Mouse (Mus musculus) forebrain, embryonic 13.5 days (tissue): ENCODE measurements around the gene Ogdhl. TPM values are rescaled to one million over a fixed set of nuclear protein-coding genes. Genes with fewer than 3 reads are reported as not detected.

Experiments
- ATAC-seq: fragments of 200-750 bp; cut with Nextera tagmentation; 2 replicates; pipeline ENCODE4 v1.8.0; 2017
- H3K27ac ChIP-seq: fragments of 300-500 bp; sonication (generic); 2 replicates; pipeline ENCODE4 v1.5.1; 2015; ENCODE audit warnings: inconsistent platforms, mild to moderate bottlenecking, moderate library complexity
- H3K27me3 ChIP-seq: fragments of 300-500 bp; sonication (generic); 2 replicates; pipeline ENCODE4 v1.6.1; 2015; ENCODE audit warnings: mild to moderate bottlenecking, inconsistent platforms
- H3K36me3 ChIP-seq: fragments of 300-500 bp; sonication (generic); 2 replicates; pipeline ENCODE4 v1.6.1; 2015; ENCODE audit warnings: mild to moderate bottlenecking, inconsistent platforms; ENCODE audit not compliant: poor library complexity, severe bottlenecking
- H3K4me1 ChIP-seq: fragments of 300-500 bp; sonication (generic); 2 replicates; pipeline ENCODE4 v1.6.1; 2015; ENCODE audit warnings: inconsistent platforms
- H3K4me2 ChIP-seq: fragments of 300-500 bp; sonication (generic); 2 replicates; pipeline ENCODE4 v1.6.1; 2015; ENCODE audit warnings: inconsistent platforms, mild to moderate bottlenecking, moderate library complexity
- H3K4me3 ChIP-seq: fragments of 300-500 bp; sonication (generic); 2 replicates; pipeline ENCODE4 v1.5.1; 2015; ENCODE audit warnings: mild to moderate bottlenecking, inconsistent platforms
- H3K9ac ChIP-seq: fragments of 300-500 bp; sonication (generic); 2 replicates; pipeline ENCODE4 v1.6.1; 2015; ENCODE audit warnings: mild to moderate bottlenecking, inconsistent platforms
- H3K9me3 ChIP-seq: fragments of 300-500 bp; sonication (generic); replicated peaks from 2 replicates; pipeline ENCODE4 v1.6.1; 2016; ENCODE audit warnings: inconsistent platforms
- WGBS: fragments of 180-500 bp; shearing (Covaris S2); methylation state at CpG from one replicate; pipeline ENCODE4 v1.1.7; 2015; 5-methylcytosine and 5-hydroxymethylcytosine counted together
- polyA plus RNA-seq: library from polyadenylated mRNA; unstranded; fragments of >200 nt; fragmentation: Nextera tagmentation; extraction: Ambion mirVana; gene quantifications from 2 replicates; pipeline ENCODE4 v1.2.1, GENCODE M21; 2015

Ogdhl gene
- 20.3 and 21.7 TPM in 2 replicates for polyA plus RNA-seq

DNA sequence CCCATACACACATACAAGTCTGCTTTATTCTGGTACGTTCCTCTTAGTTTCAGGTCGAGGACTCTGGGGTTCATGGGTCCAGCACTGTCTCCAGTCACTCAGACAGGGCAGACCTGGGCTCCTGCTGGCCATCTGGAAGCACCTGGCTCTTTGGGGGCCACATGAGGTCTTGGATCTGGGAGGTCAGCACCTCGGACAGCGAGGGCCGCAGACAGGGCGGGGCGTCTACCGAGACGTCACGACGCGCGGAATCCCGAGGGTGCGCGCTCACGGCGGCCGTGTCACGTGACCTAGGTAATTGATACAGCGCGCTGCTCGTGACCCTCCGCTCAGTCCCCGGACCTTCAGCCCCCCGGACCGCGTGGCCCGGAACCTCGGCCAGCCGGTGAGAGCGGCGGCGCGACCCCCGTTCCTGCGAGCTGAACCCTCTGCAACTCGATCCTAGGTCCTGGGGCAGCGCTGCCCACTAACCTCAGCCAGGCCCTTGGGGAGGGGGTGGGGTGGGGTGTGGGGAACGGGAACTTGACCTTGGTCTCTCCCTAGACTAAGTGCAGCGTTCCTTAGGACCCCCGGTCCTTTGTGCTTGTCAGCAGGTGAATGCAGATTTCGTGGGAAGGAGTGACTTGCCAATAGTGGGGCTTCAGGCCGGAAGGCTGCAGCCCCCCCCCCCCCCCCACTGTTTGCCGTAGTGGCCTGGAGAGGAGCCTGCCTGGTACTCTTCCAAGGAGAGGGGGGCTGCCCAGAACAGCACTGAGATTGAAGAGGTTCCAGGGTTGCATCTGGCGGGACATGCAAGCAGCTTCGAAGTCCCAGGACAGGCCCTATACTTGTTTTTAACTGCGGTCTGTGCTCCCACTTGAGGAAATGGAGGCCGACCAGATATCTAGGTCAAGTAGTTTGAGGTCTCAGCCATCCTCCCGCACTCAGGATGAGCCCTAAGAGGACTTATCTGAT is at the start of gene Ogdhl:
Gene Ogdhl (plus strand): TSS at position 288 of the 954 bp plus-strand sequence.
- no peak within 1 kb of the TSS for H3K27ac ChIP-seq
- no peaks in the 10 kb centered on the region for H3K9me3 ChIP-seq
- peak within 1 kb of the TSS; percentile 83 for H3K9ac ChIP-seq
- peak within 1 kb of the TSS; percentile 67 for H3K4me3 ChIP-seq
- WGBS, result 4% methylated on average over 49 of the region's 50 CpGs
- peaks cover 14% of the 10 kb centered on the region for H3K4me1 ChIP-seq
- H3K36me3 ChIP-seq, result 0 out of 2 replicates have a peak, but pooled peaks cover 3% of the 10 kb centered on the region
- peak within 1 kb of the TSS; percentile 83 for H3K4me2 ChIP-seq
- ATAC-seq, result peak; percentile 85
- no peaks in the 10 kb centered on the region for H3K27me3 ChIP-seq

DNA sequence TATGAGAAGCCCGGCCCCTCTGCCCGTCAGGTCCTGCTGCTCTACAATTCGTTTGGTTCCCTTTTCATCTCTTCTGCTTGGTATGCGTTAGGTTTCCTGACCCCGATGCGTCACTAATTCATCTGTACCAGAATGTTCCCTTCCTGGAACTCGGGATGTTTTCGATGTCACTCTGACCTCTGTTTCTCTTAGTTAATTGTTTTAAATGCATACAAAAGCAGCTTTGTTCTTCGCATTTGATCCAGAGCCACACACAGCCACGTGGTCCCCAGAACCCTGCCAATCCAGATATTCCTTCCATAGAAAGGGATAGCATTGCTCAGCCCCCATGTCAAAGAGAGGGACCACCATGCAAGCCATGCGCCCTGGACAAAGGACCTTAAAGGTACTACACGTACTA is 20.2 kb upstream of the Ogdhl start:
- ATAC-seq, result no peak
- WGBS, result 42% methylated on average over 12 of the region's 12 CpGs

DNA sequence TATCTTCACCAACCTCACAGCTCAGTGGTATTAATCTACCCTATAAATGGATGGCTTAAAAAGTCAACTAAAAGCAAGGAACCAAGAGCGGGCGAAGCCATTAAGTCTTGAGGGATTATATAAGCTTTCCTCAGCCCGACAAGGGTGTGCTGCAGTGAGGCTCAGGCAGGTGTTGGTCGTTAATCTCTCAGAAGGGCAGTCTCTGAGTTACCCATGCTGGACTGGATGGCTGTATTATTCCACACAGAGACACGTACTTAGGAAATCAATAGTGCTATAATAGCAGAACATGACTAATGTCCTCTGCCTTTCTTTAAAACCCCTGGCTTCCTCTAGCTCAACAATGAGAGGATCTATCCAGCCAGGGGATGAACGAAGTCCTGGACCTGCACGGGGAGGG is 19.4 kb upstream of the Ogdhl start:
- Histone ChIP-seq H3K36me3 (peaks cover 8% of the 10 kb centered on the region; the same call in 1 of the 2 replicates), H3K9ac (no peak overlapping the region), H3K4me3 (no peak overlapping the region), H3K9me3 (no peaks in the 10 kb centered on the region), H3K27ac (no peak overlapping the region), H3K4me2 (no peak overlapping the region), H3K4me1 (no peaks in the 10 kb centered on the region), H3K27me3 (no peaks in the 10 kb centered on the region)
- ATAC-seq, result no peak
- 79% methylated on average over 7 of the region's 7 CpGs for WGBS

More for the DNA sequence above, 20.2 kb upstream of the Ogdhl start:
- Histone ChIP-seq H3K27me3 (no peaks in the 10 kb centered on the region), H3K27ac (no peak overlapping the region), H3K4me3 (no peak overlapping the region), H3K9ac (no peak overlapping the region), H3K4me1 (no peaks in the 10 kb centered on the region), H3K36me3 (peaks cover 12% of the 10 kb centered on the region; the same call in 1 of the 2 replicates), H3K9me3 (no peaks in the 10 kb centered on the region), H3K4me2 (no peak overlapping the region)

DNA sequence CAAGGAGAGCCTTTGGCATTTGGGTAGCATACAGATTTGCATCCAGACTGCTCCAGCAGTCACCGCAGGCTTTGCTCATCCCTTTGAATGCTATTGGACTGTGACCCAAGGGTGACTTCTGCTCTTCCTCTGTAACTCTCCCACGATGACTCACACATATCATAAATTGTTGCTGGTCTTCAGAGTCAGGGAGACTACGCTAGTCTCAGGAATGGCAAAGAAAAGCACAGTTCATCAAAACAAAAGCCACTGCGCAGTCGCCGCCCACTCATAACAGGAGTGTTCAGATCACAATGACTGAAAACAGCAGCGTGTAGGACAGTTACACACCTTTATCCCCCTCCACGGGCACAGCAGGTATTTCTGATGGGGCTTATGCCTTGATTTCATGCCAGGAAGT is 16.9 kb upstream of the Ogdhl start:
- no peaks in the 10 kb centered on the region for H3K9me3 ChIP-seq
- WGBS, result 94% methylated on average over 8 of the region's 8 CpGs
- H3K27me3 ChIP-seq, result no peaks in the 10 kb centered on the region
- H3K4me2 ChIP-seq, result no peak overlapping the region
- no peak for ATAC-seq
- no peaks in the 10 kb centered on the region for H3K4me1 ChIP-seq
- no peak overlapping the region for H3K27ac ChIP-seq
- H3K9ac ChIP-seq, result no peak overlapping the region
- no peaks in the 10 kb centered on the region; the same call in 1 of the 2 replicates for H3K36me3 ChIP-seq
- H3K4me3 ChIP-seq, result no peak overlapping the region

DNA sequence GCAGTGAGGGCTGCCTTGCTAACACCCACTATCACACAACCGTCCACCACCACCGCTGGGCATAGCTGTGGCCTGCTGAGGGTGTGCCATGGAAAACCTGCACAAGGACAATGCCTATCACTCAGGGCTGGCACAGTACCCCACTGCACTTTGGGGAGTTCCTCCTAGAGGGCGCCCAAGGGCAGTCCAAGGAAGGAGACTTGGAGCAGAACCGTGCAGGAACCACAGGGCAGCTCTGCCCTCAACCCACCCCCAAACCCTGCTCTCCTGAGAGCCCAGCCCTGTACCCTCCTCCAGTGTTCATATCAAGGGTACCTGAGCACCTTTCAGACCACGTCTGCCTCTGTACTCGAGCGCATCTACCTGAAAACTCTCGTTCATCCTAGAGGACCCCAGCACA is 11.9 kb upstream of the Ogdhl start:
- no peak overlapping the region for H3K4me2 ChIP-seq
- H3K27me3 ChIP-seq, result no peaks in the 10 kb centered on the region
- H3K9ac ChIP-seq, result no peak overlapping the region
- H3K36me3 ChIP-seq, result no peaks in the 10 kb centered on the region
- no peak overlapping the region for H3K27ac ChIP-seq
- H3K9me3 ChIP-seq, result no peaks in the 10 kb centered on the region
- 42% methylated on average over 8 of the region's 8 CpGs for WGBS
- H3K4me3 ChIP-seq, result no peak overlapping the region
- no peaks in the 10 kb centered on the region for H3K4me1 ChIP-seq
- ATAC-seq, result no peak

DNA sequence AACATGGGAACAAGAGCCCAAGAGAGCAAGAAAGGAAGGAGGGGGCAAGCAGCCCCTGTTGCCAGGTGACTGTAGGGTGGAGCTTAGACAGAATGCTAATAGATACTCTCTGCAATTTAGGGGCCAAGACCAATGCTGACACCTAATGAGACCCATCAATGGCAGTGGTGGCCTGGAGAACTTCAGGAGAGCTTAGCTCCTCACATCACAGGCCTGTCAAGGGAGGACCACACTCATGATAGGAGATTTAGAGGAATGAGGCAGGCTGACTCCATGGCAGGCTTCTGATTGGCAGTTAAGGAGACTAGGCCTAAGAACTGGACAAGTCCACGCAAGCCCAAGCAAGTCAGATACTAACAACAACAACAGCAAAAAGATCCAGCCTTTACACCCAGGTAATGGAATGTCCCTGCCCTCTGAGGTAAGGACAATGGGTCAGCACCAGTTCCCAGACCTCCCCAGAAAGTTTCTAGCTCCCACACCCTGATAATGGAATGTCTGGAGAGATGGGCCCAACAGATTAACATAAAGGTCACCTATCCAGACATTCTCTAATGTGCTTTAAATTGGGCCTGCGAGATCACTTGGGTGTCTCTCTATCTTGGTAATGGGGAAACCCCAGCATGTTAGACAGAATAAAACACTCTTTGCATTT is 10.3 kb upstream of the Ogdhl start:
- no peaks in the 10 kb centered on the region for H3K9me3 ChIP-seq
- ATAC-seq, result no peak
- no peak overlapping the region for H3K4me3 ChIP-seq
- no peaks in the 10 kb centered on the region for H3K4me1 ChIP-seq
- H3K36me3 ChIP-seq, result no peaks in the 10 kb centered on the region
- no peak overlapping the region for H3K4me2 ChIP-seq
- 95% methylated on average over 2 of the region's 2 CpGs for WGBS
- H3K9ac ChIP-seq, result no peak overlapping the region
- no peaks in the 10 kb centered on the region for H3K27me3 ChIP-seq
- H3K27ac ChIP-seq, result no peak overlapping the region

DNA sequence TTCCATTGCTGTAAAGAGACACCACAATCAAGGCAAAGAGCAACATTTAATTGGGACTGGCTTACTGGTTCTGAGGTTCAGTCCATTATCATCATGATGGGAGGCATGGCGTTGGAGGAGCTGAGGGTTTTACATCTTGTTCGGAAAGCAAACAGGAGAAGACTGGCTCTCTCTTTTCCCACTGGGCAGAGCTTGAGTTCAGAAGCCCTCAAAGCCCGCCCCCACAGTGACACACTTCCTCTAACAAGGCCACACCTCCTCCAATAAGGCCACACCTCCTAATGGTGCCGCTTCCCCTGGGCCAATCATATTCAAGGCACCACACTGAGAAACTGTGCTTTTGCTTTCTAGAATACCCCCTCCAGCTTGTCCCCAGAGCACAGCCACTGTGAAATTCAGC is 4.0 kb upstream of the Ogdhl start:
- no peak for ATAC-seq
- Histone ChIP-seq H3K9me3 (no peaks in the 10 kb centered on the region), H3K9ac (no peak overlapping the region), H3K27me3 (no peaks in the 10 kb centered on the region), H3K4me1 (peaks cover 9% of the 10 kb centered on the region), H3K4me3 (no peak overlapping the region), H3K4me2 (no peak overlapping the region; the same call in 1 of the 2 replicates), H3K36me3 (no peaks in the 10 kb centered on the region), H3K27ac (no peak overlapping the region)
- WGBS, result 15% methylated on average over 4 of the region's 4 CpGs

DNA sequence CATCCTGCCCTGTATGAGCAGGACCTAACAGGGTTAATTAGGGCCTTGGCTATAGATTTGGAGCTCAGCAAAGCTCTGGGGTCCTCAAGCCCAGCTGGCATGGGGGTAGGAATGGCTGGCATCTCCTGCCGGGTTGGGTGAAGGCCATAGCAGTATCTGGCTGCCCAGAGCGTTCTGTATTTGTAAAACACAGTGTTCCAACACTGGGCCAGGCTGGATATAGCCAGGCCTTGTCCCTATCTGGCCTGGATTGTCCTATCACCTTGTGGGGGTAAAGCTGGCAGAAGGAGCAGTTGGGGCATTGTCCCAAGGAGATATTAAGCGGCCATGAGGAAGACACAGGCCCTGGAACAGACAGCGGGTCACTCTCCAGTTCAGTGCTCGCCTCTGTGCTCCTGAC is 1.4 kb downstream of the Ogdhl start:
- no peaks in the 10 kb centered on the region for H3K9me3 ChIP-seq
- 0 out of 2 replicates have a peak, but pooled peaks cover 3% of the 10 kb centered on the region for H3K36me3 ChIP-seq
- 89% methylated on average over 5 of the region's 5 CpGs for WGBS
- H3K4me3 ChIP-seq, result no peak overlapping the region
- H3K9ac ChIP-seq, result 0 out of 2 replicates have a peak overlapping the region, but pooled peaks have one; percentile 83
- ATAC-seq, result no peak
- H3K4me2 ChIP-seq, result peak overlapping the region; percentile 83
- peaks cover 14% of the 10 kb centered on the region for H3K4me1 ChIP-seq
- H3K27ac ChIP-seq, result no peak overlapping the region
- no peaks in the 10 kb centered on the region for H3K27me3 ChIP-seq

DNA sequence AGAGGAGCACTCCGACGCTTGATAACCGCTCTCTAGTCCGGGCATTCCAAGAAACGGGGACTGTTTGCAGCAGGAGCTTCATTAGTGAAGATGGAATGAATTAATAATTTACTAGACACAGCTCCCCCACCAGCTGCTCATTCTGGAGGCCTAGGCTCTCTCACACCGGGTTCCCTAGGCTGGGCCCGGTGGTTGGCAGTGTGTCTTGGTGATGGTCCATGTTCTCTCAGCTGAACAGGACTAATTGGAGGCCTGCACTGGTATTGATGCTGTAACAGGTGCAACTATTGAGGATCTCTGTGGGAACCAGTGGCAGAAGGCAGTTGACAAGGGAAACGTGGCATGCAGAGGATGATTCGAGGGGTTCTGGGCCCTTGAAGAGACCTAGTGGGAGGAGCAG is 5.5 kb downstream of the Ogdhl start:
- H3K36me3 ChIP-seq, result peaks cover 5% of the 10 kb centered on the region; the same call in 1 of the 2 replicates

DNA sequence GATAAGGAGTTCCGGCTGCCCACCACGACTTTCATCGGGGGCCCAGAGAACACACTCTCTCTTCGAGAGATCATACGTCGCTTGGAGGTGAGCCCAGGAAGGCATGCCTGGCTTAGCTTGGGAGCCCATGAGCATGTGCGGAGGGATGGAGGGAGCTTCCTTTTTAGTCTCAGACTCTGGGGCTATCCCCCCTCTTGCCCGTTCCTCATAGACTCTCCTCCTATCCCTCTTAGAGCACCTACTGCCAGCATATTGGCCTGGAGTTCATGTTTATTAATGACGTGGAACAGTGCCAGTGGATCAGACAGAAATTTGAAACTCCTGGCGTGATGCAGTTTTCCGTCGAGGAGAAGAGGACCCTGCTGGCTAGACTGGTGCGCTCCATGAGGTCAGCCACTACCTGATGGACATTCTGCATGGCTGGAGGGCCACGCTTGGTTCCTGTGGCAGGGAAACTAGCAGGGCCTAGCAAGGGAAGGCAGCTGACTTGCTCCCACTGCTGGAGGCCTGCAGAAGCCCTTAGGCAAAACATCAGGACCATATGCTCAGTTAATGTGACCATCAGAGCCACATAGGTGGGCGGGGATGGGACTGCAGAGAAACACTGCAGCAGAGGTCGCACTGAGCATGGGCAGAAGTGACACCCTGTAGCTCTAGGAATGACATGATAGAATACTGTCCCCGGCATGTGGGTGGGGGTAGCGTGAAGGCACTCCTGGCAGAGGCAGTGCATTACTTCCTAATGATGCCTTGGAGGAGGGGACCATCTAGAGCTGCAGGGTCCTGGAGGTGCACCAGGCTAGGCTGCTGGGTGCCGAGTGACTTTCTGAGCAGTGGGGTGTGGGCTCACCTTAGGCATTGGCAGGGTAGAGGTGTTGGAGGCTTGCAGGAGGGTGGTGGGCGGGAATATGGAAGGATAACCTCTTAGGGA is 11.0 kb downstream of the Ogdhl start:
- peak; percentile 58; the same call in 1 of the 2 replicates for ATAC-seq

More for the DNA sequence above, 5.5 kb downstream of the Ogdhl start:
- 88% methylated on average over 9 of the region's 9 CpGs for WGBS
- Histone ChIP-seq H3K9ac (no peak overlapping the region), H3K4me2 (no peak overlapping the region), H3K9me3 (no peaks in the 10 kb centered on the region), H3K4me1 (peaks cover 14% of the 10 kb centered on the region), H3K27me3 (no peaks in the 10 kb centered on the region), H3K27ac (no peak overlapping the region), H3K4me3 (no peak overlapping the region)
- no peak for ATAC-seq

DNA sequence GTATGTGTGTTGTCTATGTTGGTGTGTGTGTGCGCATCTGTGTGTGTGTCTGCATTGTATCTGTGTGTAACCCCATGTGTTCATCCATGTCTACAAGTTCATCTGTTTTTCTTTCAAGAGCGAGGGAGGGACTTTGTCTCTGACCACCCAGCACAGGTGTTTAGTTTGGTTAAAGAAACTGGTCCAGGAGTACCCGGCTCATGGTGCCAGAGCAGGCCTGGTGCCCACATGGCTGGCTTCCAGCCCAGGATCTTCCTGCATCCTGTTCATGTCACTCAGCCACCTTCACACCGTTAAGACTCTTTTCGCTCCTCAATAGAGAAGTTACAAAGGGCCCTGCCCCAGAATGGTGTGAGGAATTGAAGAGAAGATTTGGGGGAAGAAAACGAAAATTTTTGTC is 14.2 kb downstream of the Ogdhl start:
- Histone ChIP-seq H3K9ac (no peak overlapping the region), H3K4me1 (peaks cover 13% of the 10 kb centered on the region), H3K9me3 (no peaks in the 10 kb centered on the region), H3K27ac (no peak overlapping the region), H3K27me3 (no peaks in the 10 kb centered on the region), H3K4me3 (no peak overlapping the region), H3K36me3 (peaks cover 70% of the 10 kb centered on the region), H3K4me2 (no peak overlapping the region)
- ATAC-seq, result no peak
- WGBS, result 65% methylated on average over 6 of the region's 6 CpGs

More for the DNA sequence above, 11.0 kb downstream of the Ogdhl start:
- Histone ChIP-seq H3K36me3 (peaks cover 38% of the 10 kb centered on the region), H3K4me1 (peaks cover 13% of the 10 kb centered on the region), H3K9ac (no peak overlapping the region), H3K9me3 (no peaks in the 10 kb centered on the region), H3K4me2 (no peak overlapping the region), H3K4me3 (no peak overlapping the region), H3K27me3 (no peaks in the 10 kb centered on the region), H3K27ac (no peak overlapping the region)
- WGBS, result 75% methylated on average over 20 of the region's 20 CpGs
